Mouse (Mus musculus): Measurements from ENCODE around the gene Cd200r1.
"Not testable (repeated sequence)": the region's sequence is repeated elsewhere in the genome, so short reads cannot be mapped to it uniquely, and the experiment has no call there.

Gene Cd200r1

DNA sequence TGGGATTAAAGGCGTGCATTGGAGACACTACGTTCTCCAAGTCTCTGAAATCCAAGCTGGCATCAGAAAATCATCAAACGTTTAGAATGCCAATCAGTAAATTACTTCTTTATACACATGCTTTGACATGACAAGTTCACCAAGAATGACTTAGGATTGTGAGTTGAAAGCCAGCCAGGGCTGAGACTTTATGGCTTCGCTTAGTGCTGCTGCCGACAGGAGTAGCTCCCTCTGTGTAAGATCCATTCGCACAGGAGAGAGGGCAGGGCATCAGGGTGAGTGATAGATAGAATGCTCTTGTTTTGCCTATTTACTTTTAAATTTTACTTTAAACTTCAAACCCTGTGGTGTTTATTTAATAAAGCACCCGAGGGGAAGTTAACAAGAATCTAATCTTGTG, 2.0 kb downstream of the Cd200r1 start:
- no peak for DNase-seq

DNA sequence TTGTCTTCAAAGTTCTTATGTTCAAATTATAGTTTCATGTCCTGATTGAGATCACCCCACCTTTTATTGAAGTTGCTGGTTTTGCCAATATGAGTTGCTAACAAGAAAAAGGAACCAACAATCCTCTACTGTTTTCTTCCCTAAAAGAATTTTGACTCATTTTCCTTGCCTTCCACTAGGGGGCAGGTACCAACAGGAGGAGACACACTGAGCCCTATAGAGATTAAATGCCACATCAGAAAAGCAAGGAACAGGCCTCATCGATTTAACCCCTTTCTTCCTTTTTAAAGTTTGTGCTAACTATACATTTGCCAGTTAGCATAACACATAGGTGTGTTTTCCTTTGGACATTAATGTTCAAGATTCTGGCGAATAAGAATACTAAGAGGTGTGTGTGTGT, 2.4 kb downstream of the Cd200r1 start:
- DNase-seq: peak; percentile 26

DNA sequence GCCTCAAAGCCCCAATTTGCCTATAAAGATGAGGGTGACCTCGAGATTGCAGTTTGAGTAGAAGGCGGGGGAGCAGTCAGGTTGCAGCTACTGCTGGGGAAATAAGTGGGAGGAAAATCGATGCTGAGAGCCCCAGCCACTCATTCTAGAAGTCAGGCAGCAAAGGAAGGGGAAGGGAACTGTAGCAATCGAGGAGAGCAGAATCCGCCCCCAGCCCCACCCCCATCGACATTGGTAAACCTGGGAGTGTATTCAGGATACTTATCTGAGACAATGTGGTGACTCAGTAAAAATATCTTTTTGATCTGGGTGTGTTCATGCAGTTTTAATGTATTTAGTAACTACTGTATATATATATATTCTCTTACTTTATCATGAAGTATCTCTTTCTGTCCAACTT, 7.0 kb downstream of the Cd200r1 start:
- no peak for DNase-seq

DNA sequence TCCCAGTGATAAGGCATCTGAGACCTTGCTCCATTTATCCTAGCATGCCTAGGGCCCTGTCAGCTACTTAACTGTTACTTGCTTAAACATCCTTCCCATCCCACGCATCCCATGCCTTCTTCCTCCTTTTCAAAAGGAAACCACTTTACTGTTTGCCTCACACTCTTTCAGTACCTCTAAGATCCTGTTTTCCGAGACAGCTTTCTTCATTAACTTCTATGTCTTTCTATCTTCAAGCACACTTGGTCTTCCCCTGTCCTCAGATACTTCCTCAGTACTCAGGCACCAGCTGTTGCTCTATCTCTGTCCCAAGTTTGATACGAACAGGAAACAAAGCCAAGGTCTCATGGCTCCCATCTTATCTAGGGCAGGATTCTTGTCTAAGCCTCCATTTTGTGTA, 8.1 kb downstream of the Cd200r1 start:
- DNase-seq: no peak

DNA sequence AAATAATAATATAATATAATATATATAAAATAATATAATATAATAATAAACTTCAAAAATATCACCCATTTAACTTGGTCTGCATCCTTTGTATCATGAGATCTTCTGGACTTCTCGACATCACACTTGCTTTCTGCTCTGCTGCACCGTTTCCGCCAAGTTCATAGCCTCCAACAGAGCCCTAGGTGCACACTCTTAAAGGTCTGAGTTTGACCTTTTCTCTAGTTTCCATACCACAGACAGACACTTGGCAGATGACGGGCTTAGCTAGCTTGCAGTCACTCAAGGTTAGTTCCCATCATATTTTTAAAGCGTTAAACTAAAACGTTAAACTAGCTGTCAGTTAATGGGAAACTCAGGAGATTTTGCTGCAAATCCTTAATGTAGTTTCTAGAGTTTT, 8.7 kb downstream of the Cd200r1 start:
- no peak for DNase-seq

DNA sequence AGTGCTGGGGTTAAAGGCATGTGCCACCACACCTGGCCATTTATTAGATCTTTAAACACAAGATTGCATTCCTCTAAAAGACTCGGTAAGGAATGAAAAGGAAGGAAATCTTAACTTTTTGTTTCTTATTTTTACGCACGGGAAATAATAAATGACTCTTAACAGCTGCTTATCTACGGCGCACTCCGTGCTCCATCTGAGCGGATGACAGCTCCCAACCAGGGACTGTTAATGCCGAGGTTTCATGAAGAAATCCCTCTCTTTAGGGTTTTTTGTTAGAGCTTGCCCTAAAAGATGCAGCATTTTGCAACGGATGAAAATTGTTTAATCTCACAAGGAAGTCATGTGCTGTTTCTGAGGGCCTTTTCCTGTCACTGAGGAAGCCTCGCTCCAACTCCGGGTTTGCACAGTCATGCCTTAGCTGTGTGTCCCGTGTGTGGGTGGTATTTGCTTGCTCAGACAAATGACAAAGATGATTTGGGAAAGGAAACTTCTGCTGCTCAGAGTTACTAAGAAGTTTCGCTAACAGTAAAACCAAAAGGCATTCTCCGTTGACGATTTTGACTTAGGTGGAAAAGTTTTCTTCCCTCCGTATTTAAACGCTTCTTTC, 13.1 kb downstream of the Cd200r1 start:
- no peak for DNase-seq

DNA sequence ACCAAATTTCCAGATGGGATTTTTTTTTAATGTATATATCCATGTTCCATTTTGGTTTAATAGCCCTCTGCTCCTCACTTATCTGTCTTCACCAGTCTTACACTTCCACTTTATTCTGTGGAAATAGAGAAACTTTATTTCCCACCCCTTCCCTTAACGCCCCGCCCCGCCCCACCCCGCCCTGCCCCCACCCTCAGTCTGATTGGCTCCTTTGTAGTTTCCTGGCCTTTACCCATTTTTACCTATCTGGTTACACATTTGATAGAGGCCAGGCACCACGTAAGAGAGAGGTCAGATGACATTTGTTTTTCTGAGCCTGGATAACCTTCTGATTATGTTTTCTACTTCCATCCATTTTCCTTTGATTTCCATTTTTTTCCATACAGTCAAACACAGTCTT, 14.0 kb downstream of the Cd200r1 start:
- DNase-seq: no peak

DNA sequence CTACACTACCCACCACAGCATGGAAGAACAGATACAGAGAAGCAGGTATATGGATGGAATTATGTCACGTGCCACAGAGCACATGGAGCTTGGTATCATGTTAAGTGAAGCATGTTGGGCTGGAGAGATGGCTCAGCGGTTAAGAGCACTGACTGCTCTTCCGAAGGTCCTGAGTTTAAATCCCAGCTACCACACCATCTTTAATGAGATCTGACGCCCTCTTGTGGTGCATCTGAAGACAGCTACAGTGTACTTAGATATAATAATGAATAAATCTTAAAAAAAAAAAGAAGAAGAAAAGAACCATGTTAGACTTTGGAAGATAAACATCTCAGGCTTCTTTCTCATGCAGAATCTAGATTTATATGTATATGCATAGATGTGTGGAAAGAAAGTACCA, 15.2 kb downstream of the Cd200r1 start:
- DNase-seq: no peak

DNA sequence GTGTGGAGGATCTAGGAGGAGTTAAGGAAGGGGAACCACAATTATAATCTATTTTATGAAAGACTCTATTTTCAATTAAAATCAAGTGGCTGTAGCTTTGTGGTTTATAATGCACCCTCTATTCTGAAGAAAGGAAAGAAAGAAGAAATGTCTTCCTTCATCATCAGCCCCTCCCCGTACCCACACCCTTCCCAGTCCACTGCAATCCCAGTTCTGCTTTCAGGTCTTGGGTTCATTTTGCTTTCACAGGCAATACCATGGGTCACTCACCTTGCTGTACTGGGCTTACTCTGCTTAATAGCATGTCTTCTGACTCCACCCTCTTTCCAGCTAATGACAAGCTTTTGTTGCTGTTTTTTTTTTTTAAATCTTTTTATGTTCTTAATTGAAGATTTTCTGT, 21.4 kb downstream of the Cd200r1 start:
- no peak for DNase-seq

DNA sequence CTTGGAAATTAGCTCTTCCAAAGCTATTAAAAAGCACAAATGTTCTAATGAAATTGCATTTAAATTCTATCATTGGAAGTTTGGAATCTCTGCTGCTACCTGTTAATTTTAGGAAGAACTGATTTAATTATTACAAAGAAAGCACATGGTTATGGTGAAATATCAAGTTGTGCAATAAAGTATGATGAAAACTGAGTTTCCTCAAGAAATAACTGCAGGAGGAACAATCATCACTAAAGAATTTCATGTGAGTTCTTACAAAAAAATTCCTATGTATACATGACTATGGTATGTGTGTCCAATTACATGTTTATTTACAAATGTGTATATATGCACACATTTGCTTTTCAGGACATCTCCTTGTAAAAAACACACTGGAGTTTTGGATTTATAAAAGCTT, 28.9 kb downstream of the Cd200r1 start:
- DNase-seq: no peak

DNA sequence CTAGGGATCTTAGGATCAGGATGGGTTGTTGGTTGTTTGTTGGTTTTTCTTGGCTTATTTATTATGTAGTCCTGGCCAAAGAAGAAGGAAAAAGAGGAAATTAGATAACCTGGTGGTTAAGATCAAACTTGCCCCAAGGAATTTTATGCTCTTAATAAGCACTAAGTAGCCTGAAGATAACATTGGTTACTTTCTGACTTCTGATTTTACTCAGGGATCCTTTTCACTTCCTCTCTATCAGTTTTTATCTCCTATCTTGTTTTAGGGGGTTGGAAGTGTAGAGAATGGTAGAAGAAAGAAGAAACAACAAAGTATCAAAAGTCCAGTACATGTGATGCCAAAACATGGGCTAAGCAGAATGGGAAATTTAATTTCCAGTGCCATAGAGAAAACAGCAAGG, 40.4 kb downstream of the Cd200r1 start:
- DNase-seq: no peak

DNA sequence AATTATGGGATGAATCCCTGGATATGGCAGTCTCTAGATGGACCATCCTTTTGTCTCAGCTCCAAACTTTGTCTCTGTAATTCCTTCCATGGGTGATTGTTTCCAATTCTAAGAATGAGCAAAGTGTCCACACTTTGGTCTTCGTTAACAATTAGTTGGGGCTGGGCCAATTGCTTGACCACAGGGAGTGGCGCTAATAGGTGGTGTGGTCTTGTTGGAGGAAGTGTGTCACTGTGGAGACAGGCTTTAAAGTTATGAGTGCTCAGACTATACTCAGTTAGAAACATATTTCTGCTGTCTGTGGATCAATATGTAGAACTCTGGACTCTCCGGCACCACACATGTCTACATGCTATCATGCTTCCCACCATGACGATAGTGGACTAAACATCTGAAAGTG, 44.7 kb downstream of the Cd200r1 start:
- not testable (repeated sequence) for DNase-seq

DNA sequence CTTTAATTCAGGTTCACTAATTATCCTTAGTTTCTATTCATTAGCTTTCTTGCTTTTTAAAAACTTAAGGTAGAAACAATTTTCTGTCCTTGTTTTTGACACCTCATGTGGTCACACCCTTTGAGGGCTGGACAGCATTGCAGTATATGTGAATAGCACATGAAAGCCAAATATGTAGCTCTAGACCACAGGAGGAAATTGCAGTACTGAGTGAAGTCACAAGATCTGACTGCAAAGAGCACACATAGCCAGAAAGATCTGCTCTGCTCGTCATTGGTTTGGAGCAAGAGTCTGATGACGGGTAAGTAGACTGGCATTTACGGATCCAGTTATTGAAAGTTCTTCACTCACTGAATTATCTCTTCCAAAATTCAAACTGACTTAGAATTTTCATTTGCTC, 46.0 kb downstream of the Cd200r1 start, which contains the start of gene Cd200r4:
Cd200r4 (plus strand) TSS at position 190 of the 400 bp plus-strand sequence.
- no peak for DNase-seq

DNA sequence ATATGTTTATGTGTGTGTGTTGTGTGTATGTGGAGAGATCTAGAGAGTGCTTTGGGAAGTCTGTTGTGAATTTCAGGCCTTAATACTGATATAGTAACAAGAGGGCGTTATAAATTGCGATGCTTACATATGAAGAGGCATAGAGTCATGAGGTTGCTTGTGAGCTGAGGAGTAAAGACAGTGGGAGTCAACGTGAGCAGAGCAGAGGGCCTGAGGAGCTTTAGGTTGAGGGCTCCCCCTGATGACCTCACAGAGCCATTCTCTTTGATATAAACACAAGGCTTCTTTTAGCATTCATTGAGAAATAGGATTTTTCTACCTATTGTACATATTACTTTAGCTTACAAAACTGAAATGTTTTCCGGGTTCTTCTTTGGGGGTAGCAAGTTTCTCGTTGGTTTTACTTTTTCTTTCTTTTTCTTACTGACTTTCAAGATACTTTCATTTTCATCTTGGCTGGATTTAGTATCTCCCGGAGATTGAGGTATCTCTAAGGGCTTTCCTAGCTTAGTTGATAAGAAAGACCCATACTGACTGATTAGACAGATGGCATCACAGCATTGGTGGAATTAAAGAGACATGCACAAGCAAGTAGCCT, 47.0 kb downstream of the Cd200r1 start:
- DNase-seq: no peak

DNA sequence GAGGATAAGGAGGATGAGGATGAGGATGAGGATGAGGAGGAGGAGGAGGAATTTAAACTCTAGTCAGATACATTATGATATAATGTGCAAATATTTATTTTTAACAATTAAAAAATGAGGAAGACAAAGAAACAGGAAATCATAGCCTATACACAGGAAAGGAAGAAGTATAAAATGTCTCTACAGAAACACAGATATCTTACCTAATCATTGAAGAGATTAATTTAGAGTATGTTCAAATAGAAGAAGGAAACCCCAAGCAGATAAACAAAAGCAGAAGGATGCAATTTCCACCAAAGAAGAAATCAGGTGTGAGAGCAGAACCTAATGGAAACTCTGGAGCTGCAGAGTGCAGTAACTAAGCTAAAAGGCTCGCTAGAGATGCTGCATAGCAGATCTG, 52.5 kb downstream of the Cd200r1 start:
- DNase-seq: no peak

DNA sequence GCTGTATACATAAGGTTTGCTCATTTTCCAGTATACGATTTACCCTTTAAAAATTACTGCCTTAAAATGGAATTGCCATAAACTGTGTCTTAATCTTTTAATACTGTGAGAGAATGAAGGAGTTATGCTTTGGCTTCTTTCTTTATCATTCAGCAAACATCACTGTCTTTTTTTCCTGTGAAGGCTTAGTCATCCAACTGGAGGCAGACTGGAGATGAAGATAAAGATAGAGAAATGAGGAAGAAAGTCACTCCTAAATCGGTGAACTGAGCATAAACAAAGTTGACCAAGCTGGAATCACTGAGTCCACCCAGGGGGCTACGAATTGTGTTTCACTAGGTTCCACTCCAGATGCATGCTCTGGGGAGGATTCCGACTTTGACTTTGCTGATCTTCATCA, 55.0 kb downstream of the Cd200r1 start:
- no peak for DNase-seq

DNA sequence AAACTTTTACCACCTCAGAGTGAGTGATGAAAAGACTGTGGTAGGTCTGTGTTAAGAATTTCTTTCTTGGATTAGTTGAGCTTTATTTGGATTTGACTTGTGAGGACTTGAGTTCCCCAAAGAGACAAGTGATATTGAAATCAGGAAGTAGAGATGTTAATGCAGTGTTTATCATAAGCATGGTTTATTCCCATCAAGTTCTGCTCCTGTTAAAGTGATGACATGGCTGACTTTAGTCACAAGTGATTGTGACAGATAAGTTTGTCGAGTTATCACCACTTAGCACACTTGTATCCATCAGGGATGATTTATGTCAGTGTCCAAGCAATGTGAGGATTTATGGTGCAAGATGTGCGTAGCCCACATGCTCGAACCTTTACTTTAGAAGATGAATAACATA, 66.8 kb downstream of the Cd200r1 start:
- no peak for DNase-seq

DNA sequence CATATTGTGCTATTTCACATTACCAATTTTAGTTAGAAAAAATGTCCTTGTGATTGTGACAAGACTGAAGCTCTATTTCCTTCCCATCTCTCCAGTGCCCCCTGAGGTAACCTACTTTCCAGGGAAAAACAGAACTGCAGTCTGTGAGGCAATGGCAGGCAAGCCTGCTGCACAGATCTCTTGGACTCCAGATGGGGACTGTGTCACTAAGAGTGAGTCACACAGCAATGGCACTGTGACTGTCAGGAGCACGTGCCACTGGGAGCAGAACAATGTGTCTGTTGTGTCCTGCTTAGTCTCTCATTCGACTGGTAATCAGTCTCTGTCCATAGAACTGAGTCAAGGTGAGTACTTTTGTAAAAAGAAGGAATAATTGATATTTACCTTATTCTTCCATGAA, 67.7 kb downstream of the Cd200r1 start:
- DNase-seq: not testable (repeated sequence)

Measured in cerebellum, adult 9-10 months (tissue).